Mouse (Mus musculus): ENCODE measurements at regions not wholly inside any gene's neighbourhood (a gene's known extent, or its start where the extent isn't known, plus 50 kb on each side); places are given as distances from the start of the nearest gene placed in this dataset.

- TF ChIP-seq CTCF (IDR thresholded peaks at IDR 0.05; ENCODE audit: insufficient read depth, low read depth, low read length) (no peak), POLR2A (IDR thresholded peaks at IDR 0.05; ENCODE audit: insufficient read depth, low read depth, low read length) (no peak)
These were observed 332.4 kb upstream of the Shh start for GRCm38 (mm10) chr5:28799464-28799863.

Data from olfactory bulb, adult 2 months (tissue).